Mouse (Mus musculus) thymus, postnatal 14 days (tissue): ENCODE results near the gene Jkamp.
"Not testable (repeated sequence)": the region's sequence is repeated elsewhere in the genome, so short reads cannot be mapped to it uniquely, and the experiment has no call there.

ENCODE experiments used
- DNase-seq: peaks from one replicate; pipeline ENCODE4 v3.0.0; 2021

Gene Jkamp

DNA sequence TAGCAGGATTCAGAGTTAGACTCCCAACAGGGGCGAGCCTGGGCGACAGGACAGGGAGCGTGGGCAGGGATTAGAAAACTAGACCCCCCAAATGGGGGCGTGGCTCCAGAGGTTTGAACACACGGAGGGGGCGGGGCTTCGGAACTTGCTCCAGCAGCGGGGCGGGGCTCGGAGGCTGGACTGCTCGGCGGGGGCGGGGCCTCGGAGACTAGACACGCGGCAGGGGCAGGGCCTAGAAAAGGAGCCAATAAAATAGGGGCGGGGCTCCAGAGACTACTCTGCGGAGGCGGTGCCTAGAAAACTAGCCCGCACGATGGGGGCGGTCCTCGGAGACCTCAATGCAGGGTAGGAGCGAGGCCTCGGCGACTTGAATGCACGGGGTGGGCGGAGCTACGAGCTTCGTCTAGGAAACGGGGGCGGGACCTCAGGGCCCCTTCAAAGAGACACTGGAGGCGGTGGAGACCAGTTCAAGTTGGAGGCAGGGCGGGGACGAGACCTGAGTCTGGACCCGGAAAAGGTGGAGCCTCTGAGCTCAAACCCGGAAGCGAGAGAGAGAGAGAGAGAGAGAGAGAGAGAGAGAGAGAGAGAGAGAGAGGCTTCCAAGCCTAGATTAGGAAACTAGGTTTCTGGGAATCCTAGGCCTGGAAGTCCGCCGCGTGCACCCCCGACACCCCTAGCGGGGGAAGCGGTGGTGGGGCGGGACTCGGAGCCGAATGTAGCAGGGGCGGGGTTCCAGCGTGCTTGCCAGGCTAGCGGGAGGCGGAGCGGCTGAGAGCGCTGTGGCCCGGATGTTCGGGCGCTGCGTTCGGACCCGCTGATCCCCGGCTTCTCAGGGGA is at the start of gene Jkamp, which contains the start of gene L3hypdh:
TSS of gene Jkamp (plus strand) at position 261 of the 837 bp plus-strand sequence.
TSS of gene L3hypdh (minus strand) at position 111 of the 837 bp plus-strand sequence.
- DNase-seq, result peak; percentile 99

- no peak for DNase-seq
These were observed 49.2 kb upstream of the Jkamp start for GRCm38 (mm10) chr12:72036097-72036661.

GRCm38 (mm10) chr12:72037049-72037448 is 48.3 kb upstream of the Jkamp start:
- DNase-seq, result no peak

GRCm38 (mm10) chr12:72038866-72039265 is 46.5 kb upstream of the Jkamp start:
- no peak for DNase-seq

GRCm38 (mm10) chr12:72039501-72039900 is 45.9 kb upstream of the Jkamp start:
- no peak for DNase-seq

DNA sequence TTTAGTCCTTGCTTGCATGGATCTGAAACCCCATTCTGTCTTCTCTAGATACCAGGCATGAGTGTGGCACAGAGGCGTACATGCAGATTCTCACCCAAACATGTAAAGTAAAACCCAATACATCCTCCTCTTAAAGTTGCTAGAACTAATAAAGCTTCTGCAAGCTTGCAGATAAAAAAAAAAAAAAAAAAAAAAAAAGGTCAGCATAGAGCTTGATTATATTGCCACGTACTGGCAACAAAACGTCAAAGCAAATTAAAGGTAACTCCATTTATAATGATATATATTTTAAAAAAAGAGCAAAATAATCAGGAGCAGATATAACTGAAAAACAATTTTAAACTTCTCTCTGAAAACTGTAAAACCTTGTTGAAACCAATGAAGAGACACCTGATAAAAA is 44.2 kb upstream of the Jkamp start:
- no peak for DNase-seq

DNA sequence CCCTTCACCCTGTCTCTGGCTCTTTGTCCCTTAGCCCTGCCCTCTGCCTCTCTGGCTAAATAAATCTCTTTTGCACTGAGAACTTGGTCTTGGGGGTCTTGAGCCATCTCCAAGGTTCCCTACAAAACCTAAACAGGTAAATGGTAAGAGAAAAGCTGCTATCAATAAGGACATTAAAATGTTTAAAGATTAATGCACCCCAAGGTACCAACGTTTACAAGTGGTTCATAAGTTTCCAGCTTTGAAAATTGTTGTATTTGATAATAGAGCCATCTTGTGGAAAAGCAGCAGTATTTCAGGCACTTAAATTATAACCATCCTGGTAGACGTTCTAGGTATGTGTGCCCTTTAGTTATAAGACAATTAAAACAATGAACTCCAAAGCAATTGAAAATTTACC is 37.9 kb upstream of the Jkamp start:
- no peak for DNase-seq

- not testable (repeated sequence) for DNase-seq
These were observed 35.2 kb upstream of the Jkamp start for GRCm38 (mm10) chr12:72050156-72050555.

GRCm38 (mm10) chr12:72050821-72051220 is 34.6 kb upstream of the Jkamp start:
- no peak for DNase-seq

GRCm38 (mm10) chr12:72052571-72052970 is 32.8 kb upstream of the Jkamp start:
- no peak for DNase-seq

DNA sequence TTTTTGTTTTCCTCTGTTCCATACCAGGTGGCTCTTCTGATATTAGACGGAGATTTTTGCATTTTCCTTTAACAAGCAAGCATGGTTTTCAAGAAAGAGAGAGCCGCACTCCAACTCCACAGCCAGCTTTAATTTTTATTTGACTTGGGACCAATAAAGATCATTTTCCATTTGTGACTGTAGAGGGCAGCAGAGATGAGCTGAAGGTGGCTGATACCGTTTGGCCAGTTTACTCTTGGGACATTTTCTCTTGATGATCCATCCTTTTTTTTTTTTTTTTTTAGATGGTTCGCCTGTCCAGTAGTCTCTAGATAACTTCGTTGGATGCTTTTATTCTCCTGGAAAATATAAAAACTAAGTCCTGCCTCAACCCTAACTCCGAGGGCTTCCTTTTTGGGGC is 32.1 kb upstream of the Jkamp start:
- DNase-seq, result peak; percentile 4

DNA sequence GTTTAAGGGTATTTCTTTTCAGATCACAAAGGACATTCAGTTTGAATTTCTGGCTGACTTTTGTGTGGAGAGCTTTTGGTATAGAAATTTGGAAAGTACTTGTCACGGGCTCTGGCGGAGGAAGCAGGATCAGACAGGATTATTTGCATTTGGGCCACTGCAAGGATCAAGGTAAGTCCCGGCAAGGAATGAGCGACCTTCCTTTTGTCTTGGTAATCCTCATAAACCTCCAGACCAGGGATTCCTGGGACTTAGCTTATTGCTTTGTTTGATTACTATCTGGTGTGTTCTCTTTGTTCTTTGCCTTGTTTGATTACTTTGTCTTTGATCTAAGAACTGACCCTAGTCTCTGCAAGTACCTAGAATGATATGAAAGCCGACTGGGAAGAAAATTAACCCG is 31.5 kb upstream of the Jkamp start:
- no peak for DNase-seq

- DNase-seq, result no peak
These were observed 27.6 kb upstream of the Jkamp start for GRCm38 (mm10) chr12:72057780-72058179.

- DNase-seq, result no peak
These were observed 15.6 kb upstream of the Jkamp start for GRCm38 (mm10) chr12:72069626-72070326.

GRCm38 (mm10) chr12:72070327-72071269 is 14.8 kb upstream of the Jkamp start, which contains the start of gene Gpr135:
TSS of gene Gpr135 (minus strand) at chr12:72071125.
- DNase-seq, result peak; percentile 75

DNA sequence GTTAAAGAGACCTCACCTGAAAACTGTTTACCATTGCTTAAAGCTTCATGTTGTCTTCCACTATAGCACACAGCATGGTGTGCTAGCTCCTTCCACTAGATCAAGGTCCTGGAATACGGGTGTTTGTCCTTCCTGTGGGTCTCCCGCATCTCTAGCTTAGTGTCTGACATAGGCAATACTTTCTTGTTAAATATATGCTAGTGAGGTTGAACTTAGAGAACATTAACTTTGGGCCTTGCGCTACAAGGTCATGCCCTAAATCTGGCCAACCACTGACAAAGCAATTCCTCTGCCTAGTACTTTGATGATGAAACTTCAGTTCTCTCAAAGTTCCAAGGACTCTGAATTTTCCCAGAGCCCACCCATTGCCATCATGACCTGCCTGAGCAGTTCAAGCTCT is 7.1 kb upstream of the Jkamp start:
- DNase-seq, result no peak

DNA sequence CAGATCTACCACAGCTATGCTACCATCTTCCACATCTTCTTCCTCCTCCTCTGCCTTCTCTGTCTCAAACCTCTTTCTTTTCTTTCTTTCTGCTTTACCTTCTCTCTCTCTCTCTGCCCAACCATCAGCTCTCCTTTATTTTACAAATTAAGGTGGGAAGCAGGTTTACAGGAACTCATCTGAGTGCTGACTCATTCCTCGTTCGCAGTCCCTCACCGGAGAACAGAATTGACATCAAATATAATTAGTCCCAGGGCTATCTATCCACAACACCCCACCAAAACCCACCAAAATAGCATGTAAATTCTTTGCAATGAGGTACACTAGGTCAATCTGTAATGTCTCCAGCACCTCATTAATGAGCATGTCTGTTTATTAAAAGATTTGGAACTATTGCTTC is 3.4 kb upstream of the Jkamp start:
- DNase-seq, result no peak

DNA sequence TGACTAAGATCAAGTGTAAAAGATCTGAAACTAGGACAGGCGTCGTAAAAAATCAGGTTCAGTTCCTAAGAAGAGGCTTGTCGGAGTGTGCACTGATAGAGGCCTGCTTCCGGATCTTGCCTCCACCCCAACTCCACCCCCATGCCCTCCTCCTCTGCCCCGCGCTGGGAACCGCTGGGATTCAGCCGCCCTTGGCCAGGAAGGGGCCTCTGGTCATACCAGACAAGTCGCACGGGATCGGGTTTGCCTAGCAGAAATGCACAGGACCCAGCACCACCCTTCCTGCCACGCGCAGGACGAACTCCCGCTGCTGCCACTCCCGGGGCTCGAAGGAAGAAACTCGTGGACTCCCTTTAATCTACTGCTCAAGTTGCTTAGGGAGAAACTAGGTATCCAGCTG is 3.0 kb upstream of the Jkamp start:
- DNase-seq, result no peak

DNA sequence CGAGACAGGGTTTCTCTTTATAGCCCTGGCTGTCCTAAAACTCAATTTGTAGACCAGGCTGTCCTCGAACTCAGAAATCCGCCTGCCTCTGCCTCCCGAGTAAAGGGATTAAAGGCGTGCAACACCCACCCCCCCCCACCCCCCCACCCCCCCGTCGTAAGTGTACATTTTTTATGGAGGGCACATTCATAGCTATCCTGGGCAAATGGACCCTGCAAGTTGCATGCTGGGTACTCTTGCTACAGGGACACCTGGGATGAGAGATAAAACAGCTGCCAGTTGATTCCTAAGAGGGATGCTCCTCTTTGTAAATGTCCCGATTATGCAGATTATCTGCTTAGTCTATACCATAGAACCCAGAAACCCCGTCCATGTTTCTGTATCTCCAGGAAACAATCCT is 2.1 kb upstream of the Jkamp start:
- no peak for DNase-seq

DNA sequence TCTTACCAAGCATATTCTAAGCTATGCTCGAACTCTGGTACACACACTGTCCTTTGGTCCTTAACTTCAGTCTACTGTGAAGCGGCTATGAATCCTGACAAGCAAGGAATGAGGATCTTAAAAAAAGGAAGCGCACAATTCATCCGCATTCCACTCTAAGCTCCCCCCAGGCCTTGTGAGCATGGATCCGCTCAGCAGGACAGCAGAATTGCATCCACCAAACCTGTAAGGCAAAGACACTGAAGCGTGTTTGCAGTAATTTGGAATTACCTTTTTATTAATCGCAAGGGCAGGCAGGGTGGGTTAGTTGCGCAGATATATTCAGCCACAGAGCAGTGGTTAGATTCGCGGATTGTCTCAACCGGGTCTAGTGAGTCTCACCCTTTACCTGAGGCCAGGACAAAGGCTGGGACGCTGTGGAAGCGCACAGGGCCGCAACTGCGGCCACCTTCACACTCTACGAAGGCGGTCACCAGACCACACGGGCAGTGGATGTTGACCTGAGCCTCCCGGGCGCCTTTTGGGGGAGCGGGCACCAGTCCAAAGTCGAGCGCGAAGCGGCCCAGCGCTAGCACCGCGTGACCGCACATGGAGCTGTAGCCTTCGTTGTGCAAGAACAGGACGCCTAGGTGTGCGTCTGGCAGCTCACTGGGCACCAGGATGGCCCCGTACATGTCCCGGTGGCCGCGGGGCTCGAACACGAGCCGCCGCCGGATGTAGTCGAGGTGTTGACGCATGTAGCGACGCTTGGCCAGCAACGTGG is 947 bp upstream of the Jkamp start:
- DNase-seq, result no peak

GRCm38 (mm10) chr12:72085024-72085328 is 413 bp upstream of the Jkamp start:
- DNase-seq, result no peak
